Mouse (Mus musculus) T-helper 2 cell (primary cell): Measurements from ENCODE around the gene Slc25a21.
"Not testable (repeated sequence)": the region's sequence is repeated elsewhere in the genome, so short reads cannot be mapped to it uniquely, and the experiment has no call there.

Source experiments
- in situ Hi-C: fragments of 300-600 bp; cut with MboI, MseI; formaldehyde crosslinking; loops from one replicate; pipeline ENCODE4 v1.15.1; 2025; ENCODE audit warnings: high pct_unique_total_duplicates

Gene Slc25a21

DNA sequence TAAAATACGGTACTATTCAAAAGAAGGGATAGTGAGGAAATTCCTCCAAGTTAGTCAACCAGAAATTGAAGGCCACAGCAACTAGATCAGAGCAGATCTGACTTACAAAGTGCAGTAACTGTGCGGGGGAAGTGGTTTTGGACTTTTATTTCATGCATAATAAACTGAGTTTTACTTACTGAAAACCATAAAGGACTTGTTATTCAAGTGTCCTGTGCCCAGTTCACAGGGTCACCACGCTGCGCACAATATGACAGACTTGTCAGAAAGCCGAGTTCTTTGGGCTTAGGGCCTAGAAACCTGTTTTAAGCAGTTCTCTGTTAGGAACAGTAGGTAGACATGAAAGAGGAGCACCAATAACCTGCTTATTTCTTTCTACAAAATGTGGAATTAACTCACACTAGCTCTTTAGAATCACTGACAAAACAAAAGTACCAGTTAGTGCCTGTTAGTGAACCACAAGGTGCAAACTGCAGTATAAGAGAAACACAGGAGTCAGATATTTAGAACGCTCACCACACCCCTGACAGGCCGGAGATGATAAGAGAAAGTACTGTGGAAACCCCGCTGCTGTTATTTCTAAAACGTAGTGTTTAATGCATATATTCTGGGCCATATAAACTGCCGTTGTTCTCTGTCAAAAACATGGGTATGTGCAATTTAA lies at the start of gene Slc25a21:
Gene Slc25a21, minus strand, starts transcription at position 110 of the 664 bp plus-strand sequence.
- in situ Hi-C loops = loop anchor here (10.0 kb wide), 1 partner anchor 1613 kb away; no protein-coding TSS in a partner anchor

DNA sequence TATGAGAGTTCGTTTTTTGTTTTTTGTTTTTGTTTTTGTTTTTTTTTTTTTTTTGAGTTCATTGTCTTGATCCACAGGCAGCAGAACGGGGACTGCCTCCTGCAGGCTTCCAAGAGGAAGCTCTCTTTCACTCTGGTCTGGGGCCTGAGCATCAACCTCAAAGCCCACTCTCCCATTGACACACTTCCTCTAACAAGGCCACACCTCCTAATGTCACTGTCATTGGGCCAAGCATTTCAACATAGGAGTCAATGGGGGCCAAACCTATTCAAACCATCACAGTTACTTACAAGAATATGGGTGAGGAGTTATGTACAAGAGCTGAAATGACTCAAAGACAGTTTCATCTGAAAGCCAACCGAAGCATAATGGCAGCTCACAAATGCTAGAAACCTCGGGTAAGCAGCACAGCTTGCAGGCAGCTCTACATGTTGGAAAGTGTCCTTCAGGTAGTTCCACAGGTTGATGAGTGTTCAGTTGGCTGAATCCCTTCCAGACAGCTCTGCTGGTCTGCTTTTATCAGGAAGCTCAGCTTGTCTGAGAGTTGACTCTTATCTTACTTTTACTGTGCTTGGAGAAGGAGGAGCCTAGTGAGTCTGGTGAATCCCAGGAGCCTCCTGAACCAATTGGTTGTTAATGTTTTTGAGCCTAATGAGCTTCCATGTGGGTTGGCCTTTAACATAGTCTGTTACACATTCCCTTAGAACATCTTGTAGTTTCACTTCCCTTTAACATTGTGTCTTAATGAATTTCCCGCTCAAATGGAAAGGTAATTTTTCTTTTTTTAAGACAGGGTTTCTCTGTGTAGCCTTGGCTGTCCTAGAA lies 46.6 kb upstream of the Slc25a21 start:
- in situ Hi-C loops = no loop called here

DNA sequence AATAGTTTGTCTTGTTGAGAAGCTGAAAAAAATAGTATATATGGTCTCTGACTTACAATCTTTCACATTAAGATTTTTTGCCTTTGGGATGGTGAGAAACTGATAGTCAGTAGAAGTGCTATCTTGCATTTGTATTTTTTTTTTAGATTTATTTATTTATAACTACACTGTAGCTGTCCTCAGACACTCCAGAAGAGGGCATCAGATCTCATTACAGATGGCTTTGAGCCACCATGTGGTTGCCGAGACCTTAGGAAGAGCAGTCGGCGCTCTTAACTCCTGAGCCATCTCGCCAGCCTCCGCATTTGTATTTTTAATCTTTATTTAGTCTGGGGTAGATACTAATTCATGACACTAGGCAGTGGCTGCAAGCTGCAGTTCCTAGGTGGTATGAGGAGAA lies 36.1 kb upstream of the Slc25a21 start:
- in situ Hi-C loops = no loop called here

- in situ Hi-C loops = no loop called here
Observed at GRCm38 (mm10) chr12:57231085-57231875, 34.0 kb upstream of the Slc25a21 start.

- in situ Hi-C loops = no loop called here
Observed at GRCm38 (mm10) chr12:57230192-57230706, 33.0 kb upstream of the Slc25a21 start, which contains the start of the genes Prps1l3 and Mipol1. Gene Prps1l3 (plus strand): TSS chr12:57230412. Gene Mipol1 (plus strand): TSS chr12:57230427.

GRCm38 (mm10) chr12:57229703-57230102 lies 32.4 kb upstream of the Slc25a21 start:
- in situ Hi-C loops = loop anchor here (10.0 kb wide), 2 partner anchors 1765 to 1985 kb away; partner anchors contain the start of gene Fbxo33

GRCm38 (mm10) chr12:57227776-57228175 lies 30.5 kb upstream of the Slc25a21 start:
- in situ Hi-C loops = loop anchor here (10.0 kb wide), 2 partner anchors 1767 to 1987 kb away; partner anchors contain the start of gene Fbxo33

DNA sequence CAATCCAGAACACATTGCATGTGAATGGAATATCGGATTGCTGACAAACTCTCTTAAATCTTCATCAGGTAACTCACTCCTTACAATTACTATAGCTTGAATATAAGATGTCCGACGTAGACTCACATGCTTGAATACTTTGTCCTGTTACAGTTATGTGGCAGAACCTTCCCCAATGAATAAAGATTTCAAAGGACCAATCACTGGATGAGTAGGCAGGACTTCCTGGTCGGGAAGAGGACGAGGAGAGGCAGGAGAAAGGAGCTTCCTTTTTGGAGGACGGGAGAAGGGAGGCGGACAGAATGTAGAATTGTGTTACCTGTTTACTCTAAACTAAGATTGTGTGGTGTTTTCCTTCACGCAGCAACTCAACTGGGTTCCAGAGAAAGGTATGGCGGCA lies 29.1 kb upstream of the Slc25a21 start:
- in situ Hi-C loops = loop anchor here (10.0 kb wide), 2 partner anchors 1768 to 1988 kb away; partner anchors contain the start of gene Fbxo33

DNA sequence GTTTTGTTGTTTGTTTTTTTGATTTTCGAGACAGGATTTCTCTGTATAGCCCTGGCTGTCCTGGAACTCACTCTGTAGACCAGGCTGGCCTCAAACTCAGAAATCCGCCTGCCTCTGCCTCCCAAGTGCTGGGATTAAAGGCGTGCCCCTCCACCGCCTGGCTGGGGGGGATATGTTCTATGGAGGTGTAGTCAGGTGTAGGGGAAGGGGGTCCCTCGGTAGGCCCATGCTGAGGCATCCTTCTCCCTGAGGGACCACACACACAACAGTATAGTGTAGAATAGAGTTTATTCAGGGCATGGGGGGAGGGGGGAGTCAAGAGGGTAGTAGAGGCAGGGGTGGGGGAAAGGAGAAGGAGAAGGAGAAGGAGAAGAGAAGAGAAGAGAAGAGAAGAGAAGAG lies 15.2 kb upstream of the Slc25a21 start:
- in situ Hi-C loops = not testable (repeated sequence)

DNA sequence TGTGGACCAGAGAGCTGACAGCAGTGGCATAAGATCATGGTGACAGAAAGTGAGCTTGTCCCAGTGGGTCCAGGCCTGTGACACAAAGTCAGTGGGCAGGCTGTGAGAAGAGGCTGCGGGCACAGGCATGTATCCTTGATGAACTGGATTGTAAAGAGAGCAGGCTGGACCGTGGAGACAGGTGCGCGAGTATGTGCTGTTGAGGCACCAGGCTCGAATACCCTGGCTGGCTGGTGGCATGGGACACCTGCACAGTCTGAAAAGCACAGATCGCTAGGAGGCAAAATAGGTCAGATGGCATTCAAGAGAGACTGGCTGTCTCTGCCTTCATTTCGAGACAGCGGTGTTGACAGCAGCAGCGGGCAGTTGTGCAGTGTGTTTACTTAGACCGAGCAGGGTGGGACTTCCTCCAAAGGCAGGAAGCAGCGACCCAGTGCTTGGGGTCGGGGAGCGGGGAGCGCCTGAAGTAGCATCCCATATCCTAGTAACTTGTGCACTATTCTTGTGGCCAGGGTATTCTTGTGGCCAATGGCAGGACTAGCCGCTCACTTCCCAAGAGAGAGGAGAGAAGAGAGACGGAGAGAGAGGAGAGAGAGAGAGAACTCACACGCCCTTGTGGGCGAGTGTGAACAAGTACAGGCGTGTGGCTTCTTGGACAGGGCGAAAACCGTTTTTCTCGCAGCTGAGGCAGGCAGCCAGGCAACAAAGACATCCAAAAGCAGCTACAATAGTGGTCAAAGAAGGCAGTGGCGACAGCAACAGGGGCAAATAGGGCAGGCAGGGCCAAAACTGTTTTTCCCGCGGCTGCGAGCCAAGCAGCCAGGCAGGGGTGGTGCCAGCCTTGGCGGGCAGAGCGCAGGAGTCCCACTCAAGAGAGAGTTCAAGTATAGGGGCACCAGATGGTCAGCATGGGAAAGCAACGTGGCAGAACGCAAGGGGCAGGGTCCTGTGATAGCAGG lies 14.4 kb upstream of the Slc25a21 start:
- in situ Hi-C loops = no loop called here

DNA sequence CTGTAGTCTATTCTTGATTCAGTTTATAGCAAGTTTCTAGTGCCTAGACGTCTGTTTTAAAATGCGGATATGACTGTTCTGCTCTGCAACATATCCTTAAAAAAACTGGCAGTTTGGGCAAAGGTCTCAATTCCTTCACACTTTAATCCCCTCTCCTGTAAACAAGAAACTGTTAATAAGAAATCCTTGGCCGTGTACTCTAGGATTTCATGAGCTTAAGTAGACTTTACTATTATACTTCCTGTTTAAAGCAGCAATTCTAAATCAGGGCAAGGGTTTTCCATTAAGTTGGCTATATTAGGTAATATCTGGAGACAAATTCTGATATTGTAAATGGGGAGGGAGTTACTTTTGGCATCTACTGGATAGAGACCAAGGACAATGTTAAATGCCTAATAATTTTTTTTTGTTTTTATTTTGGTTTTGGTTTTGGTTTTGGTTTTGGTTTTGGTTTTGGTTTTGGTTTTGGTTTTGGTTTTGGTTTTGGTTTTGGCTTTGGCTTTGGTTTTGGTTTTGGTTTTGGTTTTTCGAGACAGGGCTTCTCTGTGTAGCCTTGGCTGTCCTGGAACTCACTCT lies 7.1 kb upstream of the Slc25a21 start:
- in situ Hi-C loops = no loop called here

DNA sequence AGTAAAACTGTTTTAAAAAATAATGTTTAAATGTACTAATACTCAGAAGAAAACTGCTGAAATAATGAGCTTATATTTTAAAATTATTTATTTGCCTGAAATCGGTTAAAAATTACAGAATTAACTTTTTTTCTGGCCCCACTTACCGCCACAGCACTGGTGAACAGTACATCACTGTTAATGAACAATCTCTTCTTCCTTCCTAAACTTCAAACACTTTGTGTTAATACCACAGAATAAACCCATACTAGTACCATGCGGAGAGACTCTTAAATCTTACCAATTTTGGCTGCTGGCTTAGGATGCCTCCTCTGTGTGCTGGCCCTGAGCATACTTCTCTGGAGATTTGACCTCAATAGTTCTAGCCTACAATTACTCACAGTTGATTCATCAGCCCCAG lies 4.6 kb upstream of the Slc25a21 start:
- in situ Hi-C loops = no loop called here

DNA sequence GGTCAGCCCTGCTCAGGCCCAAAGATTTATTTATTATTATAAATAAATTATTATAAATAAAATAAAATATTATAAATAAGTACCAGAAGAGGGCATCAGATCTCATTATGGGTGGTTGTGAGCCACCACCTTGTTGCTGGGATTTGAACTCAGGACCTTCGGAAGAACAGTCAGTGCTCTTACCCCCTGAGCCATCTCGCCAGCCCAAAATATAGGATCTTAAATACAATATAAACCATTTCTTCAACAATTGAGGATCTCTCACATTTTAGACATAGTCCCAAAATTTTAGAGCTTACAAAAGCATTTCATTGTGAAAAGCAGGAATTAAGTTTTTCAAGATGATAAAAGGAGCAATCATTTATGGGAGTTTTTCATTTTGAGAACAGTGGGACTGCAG lies 2.2 kb upstream of the Slc25a21 start:
- in situ Hi-C loops = loop anchor here (10.0 kb wide), 1 partner anchor 1615 kb away; no protein-coding TSS in a partner anchor

DNA sequence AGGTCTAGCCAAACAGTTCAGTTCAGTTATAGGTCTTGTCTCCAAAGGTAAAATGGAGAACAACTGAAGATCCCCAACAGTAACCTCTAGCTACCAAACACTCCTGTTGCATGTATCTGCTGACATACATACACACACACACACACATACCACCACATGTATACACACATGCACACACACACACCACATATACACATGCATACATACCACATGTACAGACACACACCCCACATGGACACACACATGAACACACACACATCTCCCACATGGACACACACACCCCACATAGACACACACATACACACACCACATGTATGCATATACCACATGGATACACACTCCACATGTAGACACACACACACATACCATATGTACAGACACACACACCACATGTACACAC lies 997 bp upstream of the Slc25a21 start:
- in situ Hi-C loops = loop anchor here (10.0 kb wide), 1 partner anchor 1613 kb away; no protein-coding TSS in a partner anchor

GRCm38 (mm10) chr12:57196608-57197362 lies 487 bp downstream of the Slc25a21 start:
- in situ Hi-C loops = loop anchor here (10.0 kb wide), 1 partner anchor 1612 kb away; no protein-coding TSS in a partner anchor

DNA sequence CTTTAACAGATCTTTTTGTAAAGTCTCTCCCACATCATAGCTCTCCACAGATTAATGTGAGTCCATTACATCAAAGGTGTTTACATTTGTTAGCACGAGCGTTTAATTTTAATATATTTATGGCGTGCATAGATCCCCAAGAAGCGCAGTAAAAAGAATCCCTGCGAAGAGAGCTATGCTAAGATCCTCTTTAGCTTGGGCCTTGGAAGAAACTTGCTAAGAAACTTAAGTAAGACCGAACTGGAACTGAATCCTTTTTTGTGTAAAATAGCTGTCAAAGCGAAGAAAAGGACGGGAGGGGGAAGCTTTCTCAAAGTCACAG lies 1.0 kb downstream of the Slc25a21 start:
- in situ Hi-C loops = loop anchor here (10.0 kb wide), 1 partner anchor 1611 kb away; no protein-coding TSS in a partner anchor

DNA sequence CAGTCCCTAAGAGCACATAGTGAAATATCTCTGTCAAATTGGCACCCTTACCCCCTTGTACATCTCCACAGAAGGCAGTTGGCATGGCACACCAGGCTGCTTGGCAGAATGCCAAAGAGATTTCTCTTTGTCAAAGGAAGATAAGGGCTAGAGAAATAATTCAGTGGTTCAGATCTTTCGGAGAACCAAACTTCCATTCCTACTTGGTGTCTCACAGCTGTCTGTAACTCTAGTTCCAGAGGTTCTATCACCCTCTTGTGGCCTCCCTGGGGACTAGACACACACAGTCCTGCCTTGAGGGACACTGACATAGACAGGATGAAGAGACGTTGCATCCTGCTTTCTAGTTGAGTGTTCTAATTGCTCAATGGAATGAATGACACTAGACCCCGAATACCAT lies 2.7 kb downstream of the Slc25a21 start:
- in situ Hi-C loops = loop anchor here (10.0 kb wide), 1 partner anchor 1610 kb away; no protein-coding TSS in a partner anchor

- in situ Hi-C loops = no loop called here
Observed at GRCm38 (mm10) chr12:57187032-57187431, 10.2 kb downstream of the Slc25a21 start.

DNA sequence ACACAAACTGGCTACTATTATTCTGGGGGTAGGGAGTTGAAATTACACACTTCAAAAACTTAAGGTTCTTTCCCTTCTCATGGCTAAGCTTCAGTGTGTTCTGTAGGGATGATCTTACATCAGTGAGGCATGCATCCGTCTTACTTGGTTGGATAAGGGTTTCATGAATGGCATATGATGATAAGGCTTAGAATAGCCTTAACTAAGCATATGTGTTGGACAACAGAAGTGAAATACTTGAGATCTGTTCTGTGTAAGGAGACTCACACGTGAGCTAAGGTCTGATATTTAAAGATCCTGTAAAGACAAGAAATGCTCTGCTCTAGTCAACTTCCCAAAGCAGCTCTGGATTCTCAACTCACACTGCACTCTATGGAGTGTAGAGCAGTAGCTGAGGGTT lies 11.1 kb downstream of the Slc25a21 start:
- in situ Hi-C loops = no loop called here
